Mouse (Mus musculus) CH12.LX (cell line): ENCODE results near the gene Rhox3g. TPM values are rescaled to one million over a fixed set of nuclear protein-coding genes. Genes with fewer than 3 reads are reported as not detected.
"Not testable (repeated sequence)": the region's sequence is repeated elsewhere in the genome, so short reads cannot be mapped to it uniquely, and the experiment has no call there.

Experiments
- DNase-seq: peaks from one replicate; pipeline ENCODE4 v3.0.0-alpha.2; 2013; ENCODE audit errors: extremely low read depth
- H3K27ac ChIP-seq: 2 replicates; pipeline ENCODE4 v1.5.1; 2012; ENCODE audit warnings: low read depth, mild to moderate bottlenecking, control low read depth, moderate library complexity; ENCODE audit not compliant: insufficient read depth
- H3K27me3 ChIP-seq: replicated peaks from 2 replicates; pipeline ENCODE3; 2012; ENCODE audit warnings: inconsistent platforms
- H3K36me3 ChIP-seq, 2 experiments: replicated peaks in 1 of 2; 2 replicates each; pipeline versions ENCODE3 to v1.6.1; 2012; ENCODE audit warnings: inconsistent platforms in 1 of 2, low read length in 1 of 2, mild to moderate bottlenecking in 1 of 2, mixed read lengths in 1 of 2, moderate library complexity in 1 of 2; ENCODE audit not compliant: control insufficient read depth in 1 of 2, insufficient read depth in 1 of 2
- H3K4me1 ChIP-seq, 2 experiments: 2 replicates each; pipeline ENCODE4 v1.6.1; 2012; ENCODE audit warnings: inconsistent platforms in 1 of 2, moderate library complexity in 1 of 2; ENCODE audit not compliant: insufficient read depth in 2 of 2, control insufficient read depth in 1 of 2
- H3K4me2 ChIP-seq: 2 replicates; pipeline ENCODE4 v1.6.1; 2012; ENCODE audit warnings: low read depth, mild to moderate bottlenecking, control low read depth; ENCODE audit not compliant: poor library complexity, insufficient read depth, severe bottlenecking
- H3K4me3 ChIP-seq, 3 experiments: fragments of 150-350 bp in 1 of 3; sonication (generic) in 1 of 3; replicated peaks in 1 of 3; 2 replicates each; pipeline versions ENCODE3 to v1.5.1; 2011 to 2012; ENCODE audit warnings: low read depth in 2 of 3, low read length in 2 of 3, mild to moderate bottlenecking in 2 of 3, moderate library complexity in 2 of 3, control low read depth in 1 of 3, improper control_type of control experiment in 1 of 3, inconsistent platforms in 1 of 3, mixed read lengths in 1 of 3; ENCODE audit not compliant: poor library complexity in 1 of 3
- H3K79me2 ChIP-seq: replicated peaks from 2 replicates; pipeline ENCODE4 v1.6.1; 2012; ENCODE audit warnings: mild to moderate bottlenecking, moderate library complexity; ENCODE audit not compliant: control insufficient read depth, poor library complexity, insufficient read depth, severe bottlenecking; ENCODE audit errors: extremely low read depth
- H3K9ac ChIP-seq: 2 replicates; pipeline ENCODE4 v1.6.1; 2012; ENCODE audit warnings: low read depth, mild to moderate bottlenecking, control low read depth, moderate library complexity; ENCODE audit not compliant: insufficient read depth
- H3K9me3 ChIP-seq: replicated peaks from 2 replicates; pipeline ENCODE3; 2012; ENCODE audit warnings: low read length, inconsistent platforms, mixed read lengths
- dilution Hi-C: fragments of 300-500 bp; cut with MboI; formaldehyde crosslinking; loops from 2 replicates; pipeline ENCODE4 v1.14.3; 2020; ENCODE audit warnings: low sequenced_read_pairs; ENCODE audit not compliant: extremely low pct_unique_long_range_greater_than_20kb, extremely low pct_ligation_motif_present
- in situ Hi-C: fragments of 300-500 bp; cut with MboI; formaldehyde crosslinking; loops from 3 replicates; pipeline ENCODE4 v1.14.3; 2019; ENCODE audit warnings: low sequenced_read_pairs, low pct_ligation_motif_present, low pct_unique_long_range_greater_than_20kb, mixed read lengths
- polyA plus RNA-seq: library from polyadenylated mRNA; unstranded; fragments of >175 nt; gene quantifications from 2 replicates; pipeline ENCODE4 v1.2.1, GENCODE M21; 2012; ENCODE audit warnings: low read depth; ENCODE audit not compliant: insufficient read length
- total RNA-seq, 2 experiments: library from RNA; depleted of rRNA; stranded (reverse); fragments of 300-350 nt in 1 of 2; fragments of >200 nt in 1 of 2; gene quantifications; 2 replicates each; pipeline ENCODE4 v1.2.3; 2012 to 2014

Gene Rhox3g
- total RNA-seq (2012; rRNA removed), result not detected in 2 replicates
- not detected in 2 replicates for total RNA-seq (2014; rRNA removed)
- polyA plus RNA-seq, result not detected in 2 replicates

DNA sequence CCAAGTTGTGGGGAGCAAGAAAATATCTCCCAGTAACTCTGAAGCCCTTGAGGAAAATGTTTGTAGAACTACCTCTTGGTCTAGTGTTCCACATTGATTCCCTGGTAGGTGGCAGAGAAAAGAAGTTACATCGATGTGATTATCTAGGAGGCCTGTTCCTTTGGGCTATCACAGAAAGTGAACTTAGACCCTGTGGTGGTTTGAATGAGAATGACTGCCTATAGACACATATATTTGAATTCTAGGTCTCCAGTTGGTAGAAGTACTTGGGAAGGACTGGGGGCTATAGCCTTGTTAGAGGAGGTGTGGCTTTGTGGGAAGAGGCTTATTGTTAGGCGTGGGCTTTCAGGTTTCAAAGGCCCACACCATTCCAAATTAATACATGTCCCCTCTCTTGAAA, at the start of gene Rhox3g:
Gene Rhox3g, minus strand, starts transcription at position 101 of the 400 bp plus-strand sequence.
- H3K27me3 ChIP-seq, H3K9me3 ChIP-seq, H3K9ac ChIP-seq, H3K79me2 ChIP-seq, H3K4me1 ChIP-seq, H3K36me3 ChIP-seq, DNase-seq, H3K4me3 ChIP-seq, dilution Hi-C loops, in situ Hi-C loops, H3K4me2 ChIP-seq, H3K27ac ChIP-seq: not testable (repeated sequence)

DNA sequence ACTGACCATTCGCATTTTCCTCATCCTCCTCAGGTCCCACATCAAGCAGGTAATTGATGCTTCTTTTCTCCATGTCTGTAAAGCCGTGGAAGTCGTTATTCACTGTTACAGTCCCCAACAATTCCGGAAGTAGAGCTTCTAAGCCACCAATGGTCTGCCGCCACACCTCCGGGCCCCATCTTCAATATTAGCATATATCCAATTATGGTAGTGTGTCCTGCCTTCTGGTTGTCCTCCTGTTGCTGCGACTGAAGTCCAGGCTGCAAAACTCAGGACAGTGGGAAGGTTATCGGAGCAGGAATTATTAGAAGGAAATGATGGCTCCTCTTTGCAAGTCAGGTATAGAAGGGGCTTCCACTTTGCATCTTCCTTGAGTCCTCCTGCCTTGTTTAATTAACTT, 44.8 kb upstream of the Rhox3g start, which contains the start of gene Rhox2h:
Gene Rhox2h, minus strand, starts transcription at position 101 of the 400 bp plus-strand sequence.
- DNase-seq, H3K9me3 ChIP-seq, H3K4me1 ChIP-seq, H3K4me2 ChIP-seq, H3K4me3 ChIP-seq, H3K36me3 ChIP-seq, dilution Hi-C loops, H3K79me2 ChIP-seq, H3K27me3 ChIP-seq, H3K27ac ChIP-seq, in situ Hi-C loops, H3K9ac ChIP-seq: not testable (repeated sequence)

DNA sequence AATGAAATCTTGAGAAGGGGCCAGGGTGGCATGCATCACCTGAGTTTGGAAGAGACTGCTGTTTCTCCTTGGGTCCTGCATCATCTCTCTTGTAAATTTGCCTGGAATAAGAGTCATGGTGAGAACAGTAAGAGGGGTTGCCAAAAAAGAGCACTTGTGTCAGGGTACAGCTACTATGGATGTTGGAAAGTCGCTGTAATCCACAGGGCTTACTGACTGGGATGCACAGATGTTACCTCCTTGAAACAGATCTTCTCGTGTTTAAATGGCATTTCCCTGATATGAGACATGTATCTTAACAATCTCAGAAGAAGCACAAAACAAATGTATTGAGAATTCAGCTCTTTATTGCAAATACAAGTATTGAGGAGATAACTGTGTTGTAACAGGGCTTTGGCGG, 40.3 kb upstream of the Rhox3g start, which contains the start of gene Rhox3h:
Gene Rhox3h, minus strand, starts transcription at position 101 of the 400 bp plus-strand sequence.
- H3K4me2 ChIP-seq, H3K79me2 ChIP-seq, DNase-seq, in situ Hi-C loops, H3K27ac ChIP-seq, H3K27me3 ChIP-seq, H3K9me3 ChIP-seq, H3K36me3 ChIP-seq, H3K9ac ChIP-seq, H3K4me1 ChIP-seq, dilution Hi-C loops, H3K4me3 ChIP-seq: not testable (repeated sequence)

DNA sequence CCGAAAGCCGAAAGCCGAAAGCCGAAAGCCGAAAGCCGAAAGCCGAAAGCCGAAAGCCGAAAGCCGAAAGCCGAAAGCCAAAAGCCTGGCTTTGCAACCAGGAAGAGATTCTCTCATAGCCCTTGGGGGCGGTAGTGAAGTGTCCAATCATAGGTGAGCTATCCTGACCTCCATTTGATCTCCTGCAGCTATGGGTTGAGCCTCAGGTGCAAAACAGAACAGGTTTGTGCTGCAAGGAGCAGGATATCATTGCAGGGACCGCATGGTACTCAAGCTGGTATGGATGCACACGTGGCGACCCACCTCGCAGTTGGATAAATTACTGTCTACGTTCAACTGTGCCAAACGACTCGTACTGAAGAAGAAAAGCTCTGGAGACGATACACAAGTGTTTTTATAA, 22.8 kb upstream of the Rhox3g start, which contains the start of gene Rhox4g:
Gene Rhox4g, minus strand, starts transcription at position 101 of the 400 bp plus-strand sequence.
- H3K4me2 ChIP-seq, in situ Hi-C loops, H3K79me2 ChIP-seq, DNase-seq, H3K4me1 ChIP-seq, H3K9me3 ChIP-seq, H3K36me3 ChIP-seq, H3K4me3 ChIP-seq, H3K27me3 ChIP-seq, H3K27ac ChIP-seq, H3K9ac ChIP-seq, dilution Hi-C loops: not testable (repeated sequence)

DNA sequence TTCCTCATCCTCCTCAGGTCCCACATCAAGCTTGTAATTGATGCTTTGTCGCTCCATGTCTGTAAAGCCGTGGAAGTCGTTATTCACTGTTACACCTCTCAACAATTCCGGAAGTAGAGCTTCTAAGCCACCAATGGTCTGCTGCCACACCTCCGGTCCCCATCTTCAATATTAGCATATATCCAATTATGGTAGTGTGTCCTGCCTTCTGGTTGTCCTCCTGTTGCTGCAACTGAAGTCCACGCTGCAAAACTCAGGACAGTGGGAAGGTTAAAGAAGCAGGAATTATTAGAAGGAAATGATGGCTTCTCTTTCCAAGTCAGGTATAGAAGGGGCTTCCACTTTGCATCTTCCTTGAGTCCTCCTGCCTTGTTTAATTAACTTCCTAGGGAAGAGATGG, 15.0 kb upstream of the Rhox3g start, which contains the start of gene Rhox2g:
Gene Rhox2g, minus strand, starts transcription at position 101 of the 400 bp plus-strand sequence.
- H3K27me3 ChIP-seq, H3K27ac ChIP-seq, H3K79me2 ChIP-seq, H3K9me3 ChIP-seq, H3K4me2 ChIP-seq, dilution Hi-C loops, H3K36me3 ChIP-seq, H3K4me3 ChIP-seq, H3K4me1 ChIP-seq, H3K9ac ChIP-seq, in situ Hi-C loops, DNase-seq: not testable (repeated sequence)

DNA sequence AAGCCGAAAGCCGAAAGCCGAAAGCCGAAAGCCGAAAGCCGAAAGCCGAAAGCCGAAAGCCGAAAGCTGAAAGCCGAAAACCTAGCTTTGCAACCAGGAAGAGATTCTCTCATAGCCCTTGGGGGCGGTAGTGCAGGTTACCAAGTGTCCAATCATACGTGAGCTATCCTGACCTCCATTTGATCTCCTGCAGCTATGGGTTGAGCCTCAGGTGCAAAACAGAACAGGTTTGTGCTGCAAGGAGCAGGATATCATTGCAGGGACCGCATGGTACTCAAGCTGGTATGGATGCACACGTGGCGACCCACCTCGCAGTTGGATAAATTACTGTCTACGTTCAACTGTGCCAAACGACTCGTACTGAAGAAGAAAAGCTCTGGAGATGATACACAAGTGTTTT, 20.8 kb downstream of the Rhox3g start, which contains the start of gene Rhox4f:
Gene Rhox4f, minus strand, starts transcription at position 101 of the 400 bp plus-strand sequence.
- in situ Hi-C loops, H3K4me3 ChIP-seq, DNase-seq, dilution Hi-C loops, H3K4me1 ChIP-seq, H3K9me3 ChIP-seq, H3K27ac ChIP-seq, H3K79me2 ChIP-seq, H3K9ac ChIP-seq, H3K4me2 ChIP-seq, H3K27me3 ChIP-seq, H3K36me3 ChIP-seq: not testable (repeated sequence)
